Mouse (Mus musculus) G1E (cell line): ENCODE measurements at regions not wholly inside any gene's neighbourhood (a gene's known extent, or its start where the extent isn't known, plus 50 kb on each side); places are given as distances from the start of the nearest gene placed in this dataset.

ENCODE experiments used
- CTCF ChIP-seq: IDR thresholded peaks from 2 replicates; pipeline ENCODE4 v1.5.1; 2012; ENCODE audit warnings: low read depth, low read length, inconsistent platforms, mixed read lengths
- GATA1 ChIP-seq: IDR thresholded peaks from 2 replicates; pipeline ENCODE4 v1.6.1; 2012; ENCODE audit warnings: borderline replicate concordance, low read length, inconsistent platforms, mixed read lengths

DNA sequence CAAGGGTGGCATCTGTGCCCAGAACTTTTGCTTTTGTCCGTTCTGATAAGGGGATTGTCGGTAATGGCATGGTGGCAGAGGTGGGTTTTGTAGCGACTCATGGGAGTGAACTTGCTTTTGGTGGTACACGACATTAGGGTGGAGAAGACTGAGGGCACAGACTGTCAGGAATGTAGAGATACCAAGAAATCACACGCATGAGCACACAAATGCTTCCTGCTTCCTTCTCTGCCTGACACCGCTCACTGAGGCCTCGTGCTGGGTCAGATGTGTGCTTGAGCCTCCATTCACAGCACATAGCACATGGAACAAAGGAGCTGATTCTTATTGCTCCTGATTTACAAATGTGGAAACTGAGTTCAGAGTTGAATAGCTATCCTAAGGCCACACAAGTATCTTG, 465.3 kb downstream of the Insc start:
- TF ChIP-seq CTCF (no peak), GATA1 (no peak)
